ENCODE assay signal across 29 mouse cellular contexts in genomic region chr2:105803427-105803826, GRCm38 (mm10).
A peak's percentile ranks its signal among the peaks of the same experiment; 100 is the strongest.
DNase-seq lines count a peak whose midpoint lies in the region; ATAC-seq and TF ChIP-seq lines count a peak whose summit lies in the region.
"Had no signal": no experiment of that assay in that cellular context is flagged by ENCODE, and none has a peak within 500 bp of the region (broad histone marks: within the 10 kb centered on the region; RNA-seq: fewer than 3 reads in every experiment).

No protein-coding gene starts in this region.

- TF ChIP-seq POLR2A in MEL (IDR thresholded peaks at IDR 0.05; ENCODE audit: control insufficient read depth in 1 of 2, insufficient read depth in 1 of 2, low read depth in 1 of 2, low read length in 2 of 2, poor library complexity in 1 of 2) = no peak

- no peaks in the 10 kb centered on the region for H3K79me2 ChIP-seq in MEL (ENCODE audit: control insufficient read depth, insufficient read depth, low read length, poor library complexity)

- H3K9ac ChIP-seq in liver, postnatal 0 days (replicated peaks) = no peak overlapping the region
- no peak overlapping the region for H3K9ac ChIP-seq in liver, embryonic 11.5 days (ENCODE audit: low read depth, low read length)
- no peak overlapping the region for H3K9ac ChIP-seq in MEL (ENCODE audit: control insufficient read depth, low read depth, low read length, poor library complexity, severe bottlenecking)
- H3K9ac ChIP-seq in lung, postnatal 0 days (replicated peaks; ENCODE audit: low read depth) = no peak overlapping the region
- H3K9ac ChIP-seq: embryonic facial prominence, embryonic 13.5 days; forebrain, embryonic 12.5 days; forebrain, embryonic 15.5 days; heart, embryonic 12.5 days; heart, embryonic 15.5 days; hindbrain, embryonic 13.5 days had no signal

- DNase-seq in liver, postnatal 0 days = no peak
- DNase-seq in liver, embryonic 11.5 days (ENCODE audit: low spot score) = no peak
- peak; percentile 76 for DNase-seq in MEL (ENCODE audit: low read depth, low spot score)
- no peak for DNase-seq in lung, postnatal 0 days (ENCODE audit: low spot score)
- DNase-seq in kidney, postnatal 25 days = no peak
- DNase-seq: adrenal gland, postnatal 10 days; adrenal gland, postnatal 36 days; B cell, adult 2 months; cerebellum, adult 11 months; cerebellum, adult 2 months; cerebellum, adult 9-11 months; cerebellum, postnatal 25 days; gastrocnemius, postnatal 25 days; heart, adult 18-20 months; heart, postnatal 10 days; heart, postnatal 36 days had no signal

- TF ChIP-seq CTCF in liver, postnatal 0 days (IDR thresholded peaks at IDR 0.05; ENCODE audit: low read depth) = no peak
- TF ChIP-seq CTCF in MEL (IDR thresholded peaks at IDR 0.05 in 2 of 3, conservative IDR thresholded peaks at IDR 0.05 in 1 of 3; ENCODE audit: control insufficient read depth in 1 of 3, insufficient read depth in 1 of 3, low read depth in 2 of 3, low read length in 3 of 3, poor library complexity in 1 of 3, severe bottlenecking in 1 of 3) = no peak
- no peak for TF ChIP-seq CTCF in lung, postnatal 0 days (IDR thresholded peaks at IDR 0.05)

- TF ChIP-seq EP300 in liver, postnatal 0 days (IDR thresholded peaks at IDR 0.05; ENCODE audit: low read depth) = peak; percentile 64
- peak; percentile 94 to 95 for TF ChIP-seq EP300 in MEL (IDR thresholded peaks at IDR 0.05; ENCODE audit: low read depth in 1 of 2, low read length in 2 of 2)
- TF ChIP-seq EP300 in lung, postnatal 0 days (IDR thresholded peaks at IDR 0.05) = no peak

- no peaks in the 10 kb centered on the region for H3K9me3 ChIP-seq in liver, postnatal 0 days (ENCODE audit: low read length)
- no peaks in the 10 kb centered on the region for H3K9me3 ChIP-seq in liver, embryonic 11.5 days (ENCODE audit: control insufficient read depth, low read length)
- H3K9me3 ChIP-seq in MEL (replicated peaks; ENCODE audit: insufficient read depth, low read length) = no peaks in the 10 kb centered on the region
- H3K9me3 ChIP-seq in lung, postnatal 0 days (ENCODE audit: low read length) = no peaks in the 10 kb centered on the region
- H3K9me3 ChIP-seq: embryonic facial prominence, embryonic 10.5 days; embryonic facial prominence, embryonic 13.5 days; forebrain, embryonic 12.5 days; forebrain, embryonic 15.5 days; heart, embryonic 12.5 days; heart, embryonic 15.5 days; hindbrain, embryonic 10.5 days; hindbrain, embryonic 13.5 days had no signal

- H3K27ac ChIP-seq in liver, postnatal 0 days (ENCODE audit: low read depth) = no peak overlapping the region
- no peak overlapping the region for H3K27ac ChIP-seq in liver, embryonic 11.5 days (ENCODE audit: low read depth, low read length)
- peak overlapping the region; percentile 60 for H3K27ac ChIP-seq in MEL (ENCODE audit: control insufficient read depth, low read depth, low read length)
- no peak overlapping the region for H3K27ac ChIP-seq in lung, postnatal 0 days (ENCODE audit: low read length)
- H3K27ac ChIP-seq: embryonic facial prominence, embryonic 10.5 days; embryonic facial prominence, embryonic 13.5 days; forebrain, embryonic 12.5 days; forebrain, embryonic 15.5 days; heart, embryonic 15.5 days; hindbrain, embryonic 10.5 days; hindbrain, embryonic 13.5 days had no signal

- no peak for TF ChIP-seq RAD21 in MEL (IDR thresholded peaks at IDR 0.05; ENCODE audit: low read depth, low read length)

- H3K4me3 ChIP-seq in liver, postnatal 0 days (ENCODE audit: low read depth, low read length) = no peak overlapping the region
- no peak overlapping the region for H3K4me3 ChIP-seq in liver, embryonic 11.5 days (ENCODE audit: low read depth, low read length)
- H3K4me3 ChIP-seq in MEL (ENCODE audit: control insufficient read depth in 1 of 2, insufficient read depth in 1 of 2, low read depth in 2 of 2, low read length in 2 of 2) = peak overlapping the region; percentile 4 to 6; a peak in 1 of 4 replicates
- H3K4me3 ChIP-seq in lung, postnatal 0 days (ENCODE audit: low read depth, low read length) = no peak overlapping the region
- H3K4me3 ChIP-seq: embryonic facial prominence, embryonic 10.5 days; embryonic facial prominence, embryonic 13.5 days; erythroblast, embryonic 14.5 days; forebrain, embryonic 12.5 days; forebrain, embryonic 15.5 days; heart, embryonic 12.5 days; heart, embryonic 15.5 days; hindbrain, embryonic 10.5 days; hindbrain, embryonic 13.5 days had no signal

- H3K27me3 ChIP-seq in liver, postnatal 0 days (ENCODE audit: insufficient read depth, low read length) = no peaks in the 10 kb centered on the region
- H3K27me3 ChIP-seq in liver, embryonic 11.5 days (replicated peaks; ENCODE audit: control insufficient read depth, insufficient read depth, low read length) = no peaks in the 10 kb centered on the region
- no peaks in the 10 kb centered on the region for H3K27me3 ChIP-seq in MEL (ENCODE audit: control insufficient read depth in 1 of 2, insufficient read depth in 2 of 2, low read length in 2 of 2)
- H3K27me3 ChIP-seq in lung, postnatal 0 days (replicated peaks; ENCODE audit: insufficient read depth, low read length) = no peaks in the 10 kb centered on the region
- H3K27me3 ChIP-seq: CH12.LX; embryonic facial prominence, embryonic 13.5 days; forebrain, embryonic 12.5 days; forebrain, embryonic 15.5 days; heart, embryonic 12.5 days; heart, embryonic 15.5 days; hindbrain, embryonic 13.5 days; Patski had no signal

- no peak overlapping the region for H3K4me2 ChIP-seq in liver, postnatal 0 days (ENCODE audit: low read depth, low read length)
- H3K4me2 ChIP-seq in liver, embryonic 11.5 days = no peak overlapping the region
- no peak overlapping the region for H3K4me2 ChIP-seq in lung, postnatal 0 days (replicated peaks; ENCODE audit: low read depth, low read length)
- H3K4me2 ChIP-seq: embryonic facial prominence, embryonic 13.5 days; forebrain, embryonic 12.5 days; forebrain, embryonic 15.5 days; heart, embryonic 12.5 days; heart, embryonic 15.5 days; hindbrain, embryonic 13.5 days had no signal

- WGBS in liver, postnatal 0 days (ENCODE audit: insufficient replicate concordance) = 42% methylated on average over 5 of the region's 5 CpGs
- WGBS in liver, embryonic 11.5 days = 40% methylated on average over 5 of the region's 5 CpGs
- WGBS in lung, postnatal 0 days = 31% methylated on average over 5 of the region's 5 CpGs

- ATAC-seq in liver, postnatal 0 days = no peak
- no peak for ATAC-seq in liver, embryonic 11.5 days (replicated peaks; ENCODE audit: low FRiP score)
- peak; percentile 51 for ATAC-seq in megakaryocyte progenitor cell, adult 5-6 weeks (replicated peaks; ENCODE audit: poor library complexity)
- no peak for ATAC-seq in lung, postnatal 0 days
- ATAC-seq: forebrain, embryonic 15.5 days; hindbrain, embryonic 16.5 days; Patski had no signal

- H3K36me3 ChIP-seq in liver, postnatal 0 days (replicated peaks; ENCODE audit: insufficient read depth, low read length) = no peaks in the 10 kb centered on the region
- no peaks in the 10 kb centered on the region for H3K36me3 ChIP-seq in liver, embryonic 11.5 days (ENCODE audit: control insufficient read depth, insufficient read depth, low read length)
- H3K36me3 ChIP-seq in MEL (ENCODE audit: control insufficient read depth in 1 of 2, insufficient read depth in 2 of 2, low read length in 2 of 2) = peaks cover 0 to 28% of the 10 kb centered on the region in 2 experiments; a peak in 2 of 4 replicates
- no peaks in the 10 kb centered on the region for H3K36me3 ChIP-seq in lung, postnatal 0 days (ENCODE audit: insufficient read depth, low read length)
- H3K36me3 ChIP-seq: embryonic facial prominence, embryonic 10.5 days; embryonic facial prominence, embryonic 13.5 days; forebrain, embryonic 12.5 days; forebrain, embryonic 15.5 days; heart, embryonic 12.5 days; heart, embryonic 15.5 days; hindbrain, embryonic 10.5 days; hindbrain, embryonic 13.5 days had no signal

- H3K4me1 ChIP-seq in liver, postnatal 0 days (ENCODE audit: insufficient read depth) = no peaks in the 10 kb centered on the region
- peaks cover 7% of the 10 kb centered on the region for H3K4me1 ChIP-seq in liver, embryonic 11.5 days (replicated peaks; ENCODE audit: control insufficient read depth, insufficient read depth, low read length)
- H3K4me1 ChIP-seq in MEL (ENCODE audit: control insufficient read depth in 1 of 2, insufficient read depth in 2 of 2, low read length in 2 of 2) = peaks cover 15 to 33% of the 10 kb centered on the region in 2 experiments
- no peaks in the 10 kb centered on the region for H3K4me1 ChIP-seq in lung, postnatal 0 days (ENCODE audit: insufficient read depth, low read depth, low read length)
- H3K4me1 ChIP-seq: embryonic facial prominence, embryonic 10.5 days; embryonic facial prominence, embryonic 13.5 days; heart, embryonic 12.5 days; heart, embryonic 15.5 days had no signal

TF ChIP-seq in MEL, 35 proteins besides CTCF, POLR2A, EP300 and RAD21 (continues in another document):
- TF ChIP-seq BHLHE40 (IDR thresholded peaks at IDR 0.05; ENCODE audit: borderline replicate concordance, low read depth, low read length) (peak; percentile 82), TCF12 (IDR thresholded peaks at IDR 0.05; ENCODE audit: low read depth, low read length) (peak; percentile 91), MAFK (IDR thresholded peaks at IDR 0.05; ENCODE audit: borderline replicate concordance, low read depth, low read length) (peak; percentile 21; the same call in 1 of the 2 replicates), MEF2A (IDR thresholded peaks at IDR 0.05; ENCODE audit: extremely low read depth, insufficient replicate concordance, low read depth, low read length, poor library complexity, severe bottlenecking) (no peak), JUND (IDR thresholded peaks at IDR 0.05; ENCODE audit: low read depth, low read length) (no peak), GATA1 (IDR thresholded peaks at IDR 0.05; ENCODE audit: low read depth, low read length) (peak; percentile 92), MYC (IDR thresholded peaks at IDR 0.05; ENCODE audit: low read depth, low read length) (no peak; the same call in 1 of the 2 replicates), MAZ (IDR thresholded peaks at IDR 0.05; ENCODE audit: low read depth, low read length) (0 out of 2 replicates have a peak, but pooled peaks have one; percentile 31), MYB (IDR thresholded peaks at IDR 0.05; ENCODE audit: low read depth, low read length) (peak; percentile 80), ZC3H11A (IDR thresholded peaks at IDR 0.05; ENCODE audit: low read depth, low read length) (no peak), CHD1 (IDR thresholded peaks at IDR 0.05; ENCODE audit: low read depth, low read length) (no peak), POLR2AphosphoS2 (IDR thresholded peaks at IDR 0.05; ENCODE audit: low read length) (no peak), KAT2A (conservative IDR thresholded peaks at IDR 0.05; ENCODE audit: low read depth, low read length) (no peak), HCFC1 (IDR thresholded peaks at IDR 0.05; ENCODE audit: low read depth, low read length) (no peak), MXI1 (IDR thresholded peaks at IDR 0.05; ENCODE audit: low read depth, low read length) (peak; percentile 78), ELF1 (IDR thresholded peaks at IDR 0.05; ENCODE audit: low read depth, low read length) (no peak), SMC3 (IDR thresholded peaks at IDR 0.05; ENCODE audit: low read depth, low read length) (no peak), USF2 (IDR thresholded peaks at IDR 0.05; ENCODE audit: borderline replicate concordance in 1 of 2, insufficient read depth in 1 of 2, low read depth in 1 of 2, low read length in 2 of 2) (no peak)

Comparison
In these comparisons a context has a peak if more than half of its experiments do, and no peak if none do; other contexts are left out.
1. H3K4me3 ChIP-seq: peak in MEL (2 of 2); none in liver, postnatal 0 days (single experiment), liver, embryonic 11.5 days (single experiment) and lung, postnatal 0 days (single experiment).